Mouse (Mus musculus) myocyte (in vitro differentiated cells): ENCODE measurements around the gene Gtf2ird2.

Experiments used
- MAX ChIP-seq: IDR thresholded peaks from one replicate; pipeline ENCODE4 v1.6.1; 2011; ENCODE audit warnings: low read depth, mild to moderate bottlenecking, control low read depth
- POLR2A ChIP-seq: IDR thresholded peaks from one replicate; pipeline ENCODE4 v1.6.1; 2011; ENCODE audit warnings: low read depth, mild to moderate bottlenecking, control low read depth, moderate library complexity; ENCODE audit not compliant: insufficient read length

DNA sequence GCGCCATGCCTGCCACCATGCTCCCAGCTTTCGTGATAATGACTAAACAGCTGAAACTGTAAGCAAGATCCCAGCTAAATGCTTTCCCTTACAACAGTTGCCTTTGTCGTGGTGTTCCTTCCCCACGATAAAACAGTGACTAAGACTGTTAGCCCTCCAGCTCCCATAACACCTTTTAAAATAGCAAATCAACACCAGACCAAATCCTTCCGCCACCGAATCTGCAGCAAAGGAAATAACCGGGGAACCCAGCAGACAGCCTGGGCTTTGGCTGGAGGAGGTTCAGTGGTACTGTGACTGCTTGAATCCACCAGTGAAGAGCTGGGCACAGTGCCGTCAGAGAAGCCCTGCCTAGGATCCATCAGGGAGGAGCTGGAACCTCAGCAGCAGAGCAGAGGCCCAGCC, 65.4 kb downstream of the Gtf2ird2 start:
- no peak for TF ChIP-seq POLR2A
- no peak for TF ChIP-seq MAX
